Mouse (Mus musculus) midbrain, embryonic 11.5 days (tissue): ENCODE measurements at regions not wholly inside any gene's neighbourhood (a gene's known extent, or its start where the extent isn't known, plus 50 kb on each side); places are given as distances from the start of the nearest gene placed in this dataset.

Source experiments
- ATAC-seq: fragments of 200-750 bp; cut with Nextera tagmentation; 2 replicates; pipeline ENCODE4 v1.8.0; 2017; ENCODE audit warnings: moderate TSS enrichment, moderate library complexity; ENCODE audit not compliant: low FRiP score
- DNase-seq: peaks from one replicate; pipeline ENCODE4 v3.0.0; 2015; ENCODE audit warnings: low spot score; ENCODE audit errors: missing footprints
- H3K27ac ChIP-seq: fragments of 300-500 bp; sonication (generic); 2 replicates; pipeline ENCODE4 v1.5.1; 2014; ENCODE audit warnings: low read depth, low read length
- H3K27me3 ChIP-seq: fragments of 300-500 bp; sonication (generic); 2 replicates; pipeline ENCODE4 v1.6.1; 2014; ENCODE audit warnings: mild to moderate bottlenecking, low read length, moderate library complexity, mixed read lengths; ENCODE audit not compliant: control insufficient read depth, insufficient read depth
- H3K36me3 ChIP-seq: fragments of 300-500 bp; sonication (generic); 2 replicates; pipeline ENCODE4 v1.6.1; 2014; ENCODE audit warnings: mild to moderate bottlenecking, low read length, moderate library complexity, mixed read lengths; ENCODE audit not compliant: control insufficient read depth, insufficient read depth
- H3K4me1 ChIP-seq: fragments of 300-500 bp; sonication (generic); 2 replicates; pipeline ENCODE4 v1.6.1; 2014; ENCODE audit warnings: low read length; ENCODE audit not compliant: control insufficient read depth, insufficient read depth
- H3K4me2 ChIP-seq: fragments of 300-500 bp; sonication (generic); 2 replicates; pipeline ENCODE4 v1.6.1; 2014; ENCODE audit warnings: mild to moderate bottlenecking, moderate library complexity
- H3K4me3 ChIP-seq: fragments of 300-500 bp; sonication (generic); 2 replicates; pipeline ENCODE4 v1.5.1; 2014; ENCODE audit warnings: low read depth, low read length
- H3K9ac ChIP-seq: fragments of 300-500 bp; sonication (generic); 2 replicates; pipeline ENCODE4 v1.6.1; 2014; ENCODE audit warnings: low read length
- H3K9me3 ChIP-seq: fragments of 300-500 bp; sonication (generic); 2 replicates; pipeline ENCODE4 v1.6.1; 2016; ENCODE audit warnings: low read length; ENCODE audit not compliant: control insufficient read depth
- WGBS: fragments of 180-500 bp; shearing (Covaris S2); extraction: QIAGEN DNeasy Blood & Tissue Kit; methylation state at CpG from one replicate; pipeline ENCODE4 v1.1.7; 2014; 5-methylcytosine and 5-hydroxymethylcytosine counted together

GRCm38 (mm10) chr14:25359824-25360294 lies 99.1 kb upstream of the Zmiz1 start:
- no peak overlapping the region for H3K4me2 ChIP-seq
- H3K9ac ChIP-seq: no peak overlapping the region
- peak; percentile 23 for DNase-seq
- ATAC-seq: no peak
- H3K4me1 ChIP-seq: no peaks in the 10 kb centered on the region
- H3K27ac ChIP-seq: no peak overlapping the region
- H3K4me3 ChIP-seq: no peak overlapping the region
- no peaks in the 10 kb centered on the region for H3K9me3 ChIP-seq
- 91% methylated on average over 3 of the region's 3 CpGs for WGBS
- no peaks in the 10 kb centered on the region for H3K36me3 ChIP-seq
- no peaks in the 10 kb centered on the region for H3K27me3 ChIP-seq

GRCm38 (mm10) chr14:25360726-25361125 lies 98.3 kb upstream of the Zmiz1 start:
- WGBS: 92% methylated on average over 9 of the region's 9 CpGs
- H3K4me1 ChIP-seq: no peaks in the 10 kb centered on the region
- ATAC-seq: no peak
- no peaks in the 10 kb centered on the region for H3K27me3 ChIP-seq
- no peaks in the 10 kb centered on the region for H3K36me3 ChIP-seq
- no peak overlapping the region for H3K4me3 ChIP-seq
- H3K9me3 ChIP-seq: no peaks in the 10 kb centered on the region
- peak; percentile 62 for DNase-seq
- no peak overlapping the region for H3K4me2 ChIP-seq
- H3K9ac ChIP-seq: no peak overlapping the region
- H3K27ac ChIP-seq: no peak overlapping the region

GRCm38 (mm10) chr14:25361129-25361528 lies 97.9 kb upstream of the Zmiz1 start:
- peak; percentile 39 for DNase-seq
- Histone ChIP-seq H3K4me3 (no peak overlapping the region), H3K27ac (no peak overlapping the region), H3K27me3 (no peaks in the 10 kb centered on the region), H3K4me2 (no peak overlapping the region), H3K4me1 (no peaks in the 10 kb centered on the region), H3K36me3 (no peaks in the 10 kb centered on the region), H3K9me3 (no peaks in the 10 kb centered on the region), H3K9ac (no peak overlapping the region)
- ATAC-seq: no peak
- 89% methylated on average over 3 of the region's 3 CpGs for WGBS

GRCm38 (mm10) chr14:25362771-25363170 lies 96.2 kb upstream of the Zmiz1 start:
- Histone ChIP-seq H3K9me3 (no peaks in the 10 kb centered on the region), H3K4me3 (no peak overlapping the region), H3K4me2 (no peak overlapping the region), H3K4me1 (no peaks in the 10 kb centered on the region), H3K9ac (no peak overlapping the region), H3K27ac (no peak overlapping the region), H3K27me3 (no peaks in the 10 kb centered on the region), H3K36me3 (no peaks in the 10 kb centered on the region)
- ATAC-seq (no peak), DNase-seq (no peak)
- WGBS: 23% methylated on average over 1 of the region's 1 CpGs

- Histone ChIP-seq H3K27me3 (no peaks in the 10 kb centered on the region), H3K27ac (no peak overlapping the region), H3K36me3 (no peaks in the 10 kb centered on the region; the same call in 1 of the 2 replicates), H3K4me3 (no peak overlapping the region), H3K9me3 (no peaks in the 10 kb centered on the region), H3K4me1 (no peaks in the 10 kb centered on the region), H3K9ac (no peak overlapping the region), H3K4me2 (no peak overlapping the region)
- DNase-seq (peak; percentile 53), ATAC-seq (no peak)
- 84% methylated on average over 10 of the region's 10 CpGs for WGBS
These were observed 93.7 kb upstream of the Zmiz1 start for GRCm38 (mm10) chr14:25365226-25365800.

GRCm38 (mm10) chr14:25366009-25366408 lies 93.0 kb upstream of the Zmiz1 start:
- Histone ChIP-seq H3K4me3 (no peak overlapping the region), H3K36me3 (no peaks in the 10 kb centered on the region; the same call in 1 of the 2 replicates), H3K9ac (no peak overlapping the region), H3K9me3 (no peaks in the 10 kb centered on the region), H3K27ac (no peak overlapping the region), H3K4me1 (no peaks in the 10 kb centered on the region), H3K27me3 (no peaks in the 10 kb centered on the region), H3K4me2 (no peak overlapping the region)
- ATAC-seq: no peak
- 86% methylated on average over 5 of the region's 5 CpGs for WGBS
- no peak for DNase-seq

- WGBS: 84% methylated on average over 6 of the region's 6 CpGs
- Histone ChIP-seq H3K9ac (no peak overlapping the region), H3K36me3 (no peaks in the 10 kb centered on the region; the same call in 1 of the 2 replicates), H3K4me1 (peaks cover 4% of the 10 kb centered on the region), H3K27ac (no peak overlapping the region), H3K4me3 (no peak overlapping the region), H3K4me2 (no peak overlapping the region), H3K27me3 (no peaks in the 10 kb centered on the region), H3K9me3 (no peaks in the 10 kb centered on the region)
- no peak for ATAC-seq
- no peak for DNase-seq
These were observed 88.5 kb upstream of the Zmiz1 start for GRCm38 (mm10) chr14:25370306-25371020.

GRCm38 (mm10) chr14:25371021-25371400 lies 88.0 kb upstream of the Zmiz1 start:
- WGBS: 88% methylated on average over 5 of the region's 5 CpGs
- Histone ChIP-seq H3K4me3 (no peak overlapping the region), H3K4me2 (no peak overlapping the region), H3K9me3 (no peaks in the 10 kb centered on the region), H3K4me1 (peaks cover 4% of the 10 kb centered on the region), H3K9ac (no peak overlapping the region), H3K27me3 (no peaks in the 10 kb centered on the region), H3K36me3 (no peaks in the 10 kb centered on the region; the same call in 1 of the 2 replicates), H3K27ac (no peak overlapping the region)
- ATAC-seq (no peak), DNase-seq (no peak)

- WGBS: 66% methylated on average over 4 of the region's 4 CpGs
- no peaks in the 10 kb centered on the region; the same call in 1 of the 2 replicates for H3K36me3 ChIP-seq
- DNase-seq (no peak), ATAC-seq (peak; percentile 38; the same call in 1 of the 2 replicates)
- H3K9ac ChIP-seq: no peak overlapping the region
- H3K9me3 ChIP-seq: no peaks in the 10 kb centered on the region
- no peak overlapping the region for H3K4me2 ChIP-seq
- no peak overlapping the region for H3K4me3 ChIP-seq
- H3K4me1 ChIP-seq: peaks cover 4% of the 10 kb centered on the region
- H3K27me3 ChIP-seq: no peaks in the 10 kb centered on the region
- H3K27ac ChIP-seq: no peak overlapping the region
These were observed 87.3 kb upstream of the Zmiz1 start for GRCm38 (mm10) chr14:25371661-25372060.
